Mouse (Mus musculus): ENCODE measurements at regions not wholly inside any gene's neighbourhood (a gene's known extent, or its start where the extent isn't known, plus 50 kb on each side); places are given as distances from the start of the nearest gene placed in this dataset.

GRCm38 (mm10) chr5:49813335-49813734 is 245.5 kb downstream of the Adgra3 start:
- Histone ChIP-seq H3K9me3 (ENCODE audit: control insufficient read depth, low read length) (no peaks in the 10 kb centered on the region), H3K36me3 (ENCODE audit: control insufficient read depth, insufficient read depth, low read length) (no peaks in the 10 kb centered on the region), H3K4me2 (replicated peaks; ENCODE audit: low read depth, low read length) (no peak overlapping the region), H3K4me3 (ENCODE audit: low read length) (no peak overlapping the region), H3K9ac (ENCODE audit: low read depth, low read length) (no peak overlapping the region), H3K27ac (ENCODE audit: low read depth, low read length) (no peak overlapping the region), H3K4me1 (ENCODE audit: control insufficient read depth, insufficient read depth, low read length) (no peaks in the 10 kb centered on the region), H3K27me3 (ENCODE audit: control insufficient read depth, insufficient read depth, low read length) (no peaks in the 10 kb centered on the region)
- WGBS = 26% methylated on average over 9 of the region's 9 CpGs
- ATAC-seq (ENCODE audit: low FRiP score, low TSS enrichment) = peak; percentile 39; the same call in 1 of the 2 replicates

GRCm38 (mm10) chr5:49788494-49789160 is 263.9 kb upstream of the Kcnip4 start:
- no peak for ATAC-seq (ENCODE audit: low FRiP score, low TSS enrichment)
- no peaks in the 10 kb centered on the region for H3K9me3 ChIP-seq (ENCODE audit: control insufficient read depth, low read length)
- no peaks in the 10 kb centered on the region for H3K27me3 ChIP-seq (ENCODE audit: control insufficient read depth, insufficient read depth, low read length)
- no peak overlapping the region for H3K27ac ChIP-seq (ENCODE audit: low read depth, low read length)
- H3K4me3 ChIP-seq (ENCODE audit: low read length) = no peak overlapping the region
- H3K4me1 ChIP-seq (ENCODE audit: control insufficient read depth, insufficient read depth, low read length) = no peaks in the 10 kb centered on the region
- WGBS = 87% methylated on average over 11 of the region's 11 CpGs
- H3K4me2 ChIP-seq (replicated peaks; ENCODE audit: low read depth, low read length) = no peak overlapping the region
- no peak overlapping the region for H3K9ac ChIP-seq (ENCODE audit: low read depth, low read length)
- no peaks in the 10 kb centered on the region for H3K36me3 ChIP-seq (ENCODE audit: control insufficient read depth, insufficient read depth, low read length)

- Histone ChIP-seq H3K27me3 (ENCODE audit: control insufficient read depth, insufficient read depth, low read length) (no peaks in the 10 kb centered on the region), H3K27ac (ENCODE audit: low read depth, low read length) (no peak overlapping the region), H3K4me2 (replicated peaks; ENCODE audit: low read depth, low read length) (no peak overlapping the region), H3K36me3 (ENCODE audit: control insufficient read depth, insufficient read depth, low read length) (no peaks in the 10 kb centered on the region), H3K9ac (ENCODE audit: low read depth, low read length) (no peak overlapping the region), H3K9me3 (ENCODE audit: control insufficient read depth, low read length) (no peaks in the 10 kb centered on the region), H3K4me1 (ENCODE audit: control insufficient read depth, insufficient read depth, low read length) (no peaks in the 10 kb centered on the region), H3K4me3 (ENCODE audit: low read length) (no peak overlapping the region)
- WGBS = 78% methylated on average over 3 of the region's 3 CpGs
- no peak for ATAC-seq (ENCODE audit: low FRiP score, low TSS enrichment)
Observed at GRCm38 (mm10) chr5:49783728-49784127, 259.0 kb upstream of the Kcnip4 start.

- no peaks in the 10 kb centered on the region for H3K36me3 ChIP-seq (ENCODE audit: control insufficient read depth, insufficient read depth, low read length)
- 77% methylated on average over 4 of the region's 4 CpGs for WGBS
- H3K27me3 ChIP-seq (ENCODE audit: control insufficient read depth, insufficient read depth, low read length) = no peaks in the 10 kb centered on the region
- H3K4me2 ChIP-seq (replicated peaks; ENCODE audit: low read depth, low read length) = no peak overlapping the region
- H3K9ac ChIP-seq (ENCODE audit: low read depth, low read length) = no peak overlapping the region
- no peak for ATAC-seq (ENCODE audit: low FRiP score, low TSS enrichment)
- H3K9me3 ChIP-seq (ENCODE audit: control insufficient read depth, low read length) = no peaks in the 10 kb centered on the region
- no peak overlapping the region for H3K27ac ChIP-seq (ENCODE audit: low read depth, low read length)
- H3K4me1 ChIP-seq (ENCODE audit: control insufficient read depth, insufficient read depth, low read length) = no peaks in the 10 kb centered on the region
- no peak overlapping the region for H3K4me3 ChIP-seq (ENCODE audit: low read length)
Observed at GRCm38 (mm10) chr5:49761054-49761453, 236.3 kb upstream of the Kcnip4 start.

- Histone ChIP-seq H3K27me3 (ENCODE audit: control insufficient read depth, insufficient read depth, low read length) (no peaks in the 10 kb centered on the region), H3K4me1 (ENCODE audit: control insufficient read depth, insufficient read depth, low read length) (no peaks in the 10 kb centered on the region), H3K9ac (ENCODE audit: low read depth, low read length) (no peak overlapping the region), H3K27ac (ENCODE audit: low read depth, low read length) (no peak overlapping the region), H3K4me3 (ENCODE audit: low read length) (no peak overlapping the region), H3K4me2 (replicated peaks; ENCODE audit: low read depth, low read length) (no peak overlapping the region), H3K36me3 (ENCODE audit: control insufficient read depth, insufficient read depth, low read length) (no peaks in the 10 kb centered on the region), H3K9me3 (ENCODE audit: control insufficient read depth, low read length) (no peaks in the 10 kb centered on the region)
- 71% methylated on average over 1 of the region's 1 CpGs for WGBS
- ATAC-seq (ENCODE audit: low FRiP score, low TSS enrichment) = no peak
Observed at GRCm38 (mm10) chr5:49755531-49755930, 230.8 kb upstream of the Kcnip4 start.

GRCm38 (mm10) chr5:49712607-49713006 is 187.9 kb upstream of the Kcnip4 start:
- Histone ChIP-seq H3K9ac (ENCODE audit: low read depth, low read length) (no peak overlapping the region), H3K4me2 (replicated peaks; ENCODE audit: low read depth, low read length) (no peak overlapping the region), H3K27ac (ENCODE audit: low read depth, low read length) (no peak overlapping the region), H3K9me3 (ENCODE audit: control insufficient read depth, low read length) (no peaks in the 10 kb centered on the region), H3K36me3 (ENCODE audit: control insufficient read depth, insufficient read depth, low read length) (no peaks in the 10 kb centered on the region), H3K4me1 (ENCODE audit: control insufficient read depth, insufficient read depth, low read length) (no peaks in the 10 kb centered on the region), H3K4me3 (ENCODE audit: low read length) (no peak overlapping the region), H3K27me3 (ENCODE audit: control insufficient read depth, insufficient read depth, low read length) (no peaks in the 10 kb centered on the region)
- WGBS = 38% methylated on average over 1 of the region's 1 CpGs
- ATAC-seq (ENCODE audit: low FRiP score, low TSS enrichment) = no peak

- no peak overlapping the region for H3K9ac ChIP-seq (ENCODE audit: low read depth, low read length)
- no peak overlapping the region for H3K27ac ChIP-seq (ENCODE audit: low read depth, low read length)
- H3K4me2 ChIP-seq (replicated peaks; ENCODE audit: low read depth, low read length) = no peak overlapping the region
- 88% methylated on average over 4 of the region's 4 CpGs for whole genome bisulfite sequencing
- ATAC-seq (ENCODE audit: low FRiP score, low TSS enrichment) = no peak
- no peaks in the 10 kb centered on the region for H3K9me3 ChIP-seq (ENCODE audit: control insufficient read depth, low read length)
- H3K4me1 ChIP-seq (ENCODE audit: control insufficient read depth, insufficient read depth, low read length) = no peaks in the 10 kb centered on the region
- H3K4me3 ChIP-seq (ENCODE audit: low read length) = no peak overlapping the region
- H3K27me3 ChIP-seq (ENCODE audit: control insufficient read depth, insufficient read depth, low read length) = no peaks in the 10 kb centered on the region
- H3K36me3 ChIP-seq (ENCODE audit: control insufficient read depth, insufficient read depth, low read length) = no peaks in the 10 kb centered on the region
Observed at GRCm38 (mm10) chr5:49682156-49682555, 157.4 kb upstream of the Kcnip4 start.

GRCm38 (mm10) chr5:49681514-49681913 is 156.8 kb upstream of the Kcnip4 start:
- Histone ChIP-seq H3K27me3 (ENCODE audit: control insufficient read depth, insufficient read depth, low read length) (no peaks in the 10 kb centered on the region), H3K4me2 (replicated peaks; ENCODE audit: low read depth, low read length) (no peak overlapping the region), H3K36me3 (ENCODE audit: control insufficient read depth, insufficient read depth, low read length) (no peaks in the 10 kb centered on the region), H3K9ac (ENCODE audit: low read depth, low read length) (no peak overlapping the region), H3K4me3 (ENCODE audit: low read length) (no peak overlapping the region), H3K9me3 (ENCODE audit: control insufficient read depth, low read length) (no peaks in the 10 kb centered on the region), H3K27ac (ENCODE audit: low read depth, low read length) (no peak overlapping the region), H3K4me1 (ENCODE audit: control insufficient read depth, insufficient read depth, low read length) (no peaks in the 10 kb centered on the region)
- WGBS = 82% methylated on average over 2 of the region's 2 CpGs
- no peak for ATAC-seq (ENCODE audit: low FRiP score, low TSS enrichment)

- Histone ChIP-seq H3K27ac (ENCODE audit: low read depth, low read length) (no peak overlapping the region), H3K4me1 (ENCODE audit: control insufficient read depth, insufficient read depth, low read length) (no peaks in the 10 kb centered on the region), H3K4me3 (ENCODE audit: low read length) (no peak overlapping the region), H3K36me3 (ENCODE audit: control insufficient read depth, insufficient read depth, low read length) (no peaks in the 10 kb centered on the region), H3K9me3 (ENCODE audit: control insufficient read depth, low read length) (no peaks in the 10 kb centered on the region), H3K4me2 (replicated peaks; ENCODE audit: low read depth, low read length) (no peak overlapping the region), H3K27me3 (ENCODE audit: control insufficient read depth, insufficient read depth, low read length) (no peaks in the 10 kb centered on the region), H3K9ac (ENCODE audit: low read depth, low read length) (no peak overlapping the region)
- WGBS = 84% methylated on average over 2 of the region's 2 CpGs
- ATAC-seq (ENCODE audit: low FRiP score, low TSS enrichment) = no peak
Observed at GRCm38 (mm10) chr5:49675885-49676284, 151.2 kb upstream of the Kcnip4 start.

All from kidney, embryonic 14.5 days (tissue).